Mouse (Mus musculus) stomach, embryonic 15.5 days (tissue): ENCODE results near the gene Pld1. TPM values are rescaled to one million over a fixed set of nuclear protein-coding genes. Genes with fewer than 3 reads are reported as not detected.

Source experiments
- ATAC-seq: fragments of 200-750 bp; cut with Nextera tagmentation; 2 replicates; pipeline ENCODE4 v1.8.0; 2017; ENCODE audit warnings: low read depth, moderate number of reproducible peaks, moderate TSS enrichment; ENCODE audit not compliant: insufficient read depth, low FRiP score
- H3K27ac ChIP-seq: fragments of 300-500 bp; sonication (generic); 2 replicates; pipeline ENCODE4 v1.5.1; 2015; ENCODE audit warnings: mild to moderate bottlenecking, inconsistent platforms
- H3K27me3 ChIP-seq: fragments of 300-500 bp; sonication (generic); replicated peaks from 2 replicates; pipeline ENCODE4 v1.6.1; 2015; ENCODE audit warnings: inconsistent platforms
- H3K36me3 ChIP-seq: fragments of 300-500 bp; sonication (generic); 2 replicates; pipeline ENCODE4 v1.6.1; 2015; ENCODE audit warnings: inconsistent platforms
- H3K4me1 ChIP-seq: fragments of 300-500 bp; sonication (generic); 2 replicates; pipeline ENCODE4 v1.6.1; 2015; ENCODE audit warnings: inconsistent platforms
- H3K4me2 ChIP-seq: fragments of 300-500 bp; sonication (generic); 2 replicates; pipeline ENCODE4 v1.6.1; 2015; ENCODE audit warnings: mild to moderate bottlenecking, inconsistent platforms
- H3K4me3 ChIP-seq: fragments of 300-500 bp; sonication (generic); replicated peaks from 2 replicates; pipeline ENCODE4 v1.5.1; 2015; ENCODE audit warnings: inconsistent platforms
- H3K9ac ChIP-seq: fragments of 300-500 bp; sonication (generic); 2 replicates; pipeline ENCODE4 v1.6.1; 2015; ENCODE audit warnings: inconsistent platforms
- H3K9me3 ChIP-seq: fragments of 300-500 bp; sonication (generic); 2 replicates; pipeline ENCODE4 v1.6.1; 2016; ENCODE audit warnings: inconsistent platforms
- WGBS: fragments of 180-500 bp; shearing (Covaris S2); methylation state at CpG from one replicate; pipeline ENCODE4 v1.1.7; 2015; 5-methylcytosine and 5-hydroxymethylcytosine counted together
- polyA plus RNA-seq: library from polyadenylated mRNA; unstranded; fragments of >200 nt; fragmentation: Nextera tagmentation; extraction: Ambion mirVana; gene quantifications from 2 replicates; pipeline ENCODE4 v1.2.1, GENCODE M21; 2015

Pld1 gene
- polyA plus RNA-seq, 1 experiment from 2014 or later, result 7.1 TPM

DNA sequence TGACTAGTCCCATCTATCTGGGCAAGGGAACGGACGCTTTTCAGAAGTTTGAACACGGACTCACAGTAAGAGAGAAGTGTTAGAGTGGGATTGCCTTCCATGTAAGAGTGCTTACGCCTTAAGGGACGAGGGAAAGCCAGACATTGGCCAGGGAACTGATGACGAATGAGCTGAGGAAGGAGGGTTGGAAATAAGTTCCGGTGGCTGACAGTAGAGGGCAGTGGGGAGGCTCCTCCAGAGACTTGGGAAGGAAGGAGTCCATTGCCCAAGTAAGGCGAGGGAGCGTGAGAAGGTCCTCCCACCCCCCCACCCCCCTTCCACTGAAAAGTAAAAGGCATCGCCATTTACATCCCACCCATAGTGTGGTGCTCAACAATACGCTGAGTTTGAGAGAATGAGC is 69.2 kb downstream of the Pld1 start:
- ATAC-seq, result no peak
- Histone ChIP-seq H3K27ac (no peak overlapping the region), H3K4me3 (no peak overlapping the region), H3K4me2 (no peak overlapping the region), H3K27me3 (no peaks in the 10 kb centered on the region), H3K9me3 (no peaks in the 10 kb centered on the region), H3K36me3 (no peaks in the 10 kb centered on the region), H3K9ac (no peak overlapping the region), H3K4me1 (no peaks in the 10 kb centered on the region)
- 81% methylated on average over 11 of the region's 11 CpGs for WGBS

DNA sequence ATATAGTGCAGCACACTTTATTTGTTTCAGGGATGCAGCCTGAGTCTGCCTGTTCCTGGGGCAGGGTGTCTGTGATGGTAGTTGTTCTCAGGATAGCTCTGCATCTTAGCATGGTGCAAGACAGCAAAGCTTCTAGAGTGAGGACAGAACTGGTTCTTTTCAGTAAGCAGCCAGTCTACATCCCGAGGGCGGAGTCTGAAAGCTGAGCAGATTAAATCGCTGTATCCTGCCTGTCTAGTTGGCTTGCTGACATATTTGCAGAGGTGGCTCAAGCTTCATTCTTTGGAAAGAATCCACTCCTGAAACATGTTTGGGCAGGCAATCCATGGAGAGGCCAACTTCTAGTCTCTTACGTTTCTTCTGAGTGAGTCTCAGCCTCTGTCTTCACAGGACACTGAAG is 69.9 kb downstream of the Pld1 start:
- Histone ChIP-seq H3K4me2 (no peak overlapping the region), H3K36me3 (no peaks in the 10 kb centered on the region), H3K9ac (no peak overlapping the region), H3K9me3 (no peaks in the 10 kb centered on the region), H3K27me3 (no peaks in the 10 kb centered on the region), H3K27ac (no peak overlapping the region; the same call in 1 of the 2 replicates), H3K4me1 (no peaks in the 10 kb centered on the region), H3K4me3 (no peak overlapping the region)
- 69% methylated on average over 4 of the region's 4 CpGs for WGBS
- ATAC-seq, result no peak

DNA sequence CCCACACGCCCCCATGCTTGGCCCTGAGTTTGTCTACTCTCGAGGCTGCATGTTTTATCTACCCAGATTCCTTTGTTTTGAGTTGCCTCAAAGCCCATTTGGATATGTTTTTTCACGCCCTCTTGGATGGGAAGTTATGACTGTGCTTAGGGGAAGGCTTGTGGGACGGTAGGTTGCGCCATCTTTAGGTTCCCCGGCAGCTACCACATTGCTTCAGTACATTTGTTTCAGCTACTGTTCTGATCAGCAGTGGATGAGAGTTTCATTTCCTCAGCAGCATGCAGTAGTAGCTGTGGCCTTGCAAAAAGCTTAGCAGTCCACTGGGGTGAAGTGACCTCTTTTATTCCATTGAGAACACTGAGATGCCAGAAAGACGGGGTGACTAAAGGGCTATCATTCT is 73.7 kb downstream of the Pld1 start:
- Histone ChIP-seq H3K27me3 (no peaks in the 10 kb centered on the region), H3K9ac (no peak overlapping the region), H3K4me1 (no peaks in the 10 kb centered on the region), H3K9me3 (no peaks in the 10 kb centered on the region), H3K4me2 (no peak overlapping the region), H3K27ac (no peak overlapping the region), H3K36me3 (no peaks in the 10 kb centered on the region), H3K4me3 (no peak overlapping the region)
- WGBS, result 74% methylated on average over 7 of the region's 7 CpGs
- ATAC-seq, result no peak

DNA sequence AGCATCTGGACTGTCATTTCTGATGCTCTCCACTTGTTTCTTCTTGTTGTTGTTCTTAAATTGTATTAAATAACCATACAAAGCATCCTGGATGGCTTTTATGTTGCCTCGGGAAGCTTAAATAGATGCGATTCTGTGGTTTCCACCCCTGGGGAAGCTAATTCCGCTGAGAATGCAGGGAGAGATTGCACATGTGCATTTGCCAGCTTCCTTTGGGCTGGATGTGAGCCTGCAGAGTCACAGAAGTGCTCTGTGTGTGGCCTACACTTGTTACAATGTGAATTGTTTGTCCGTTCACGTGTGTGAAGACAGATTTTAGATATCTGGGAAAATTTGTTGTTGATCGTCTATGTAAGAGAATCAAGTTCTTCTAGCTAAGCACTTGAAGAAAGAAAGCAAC is 74.9 kb downstream of the Pld1 start:
- ATAC-seq, result no peak
- H3K4me1 ChIP-seq, result no peaks in the 10 kb centered on the region
- no peaks in the 10 kb centered on the region for H3K27me3 ChIP-seq
- 83% methylated on average over 6 of the region's 6 CpGs for WGBS
- no peaks in the 10 kb centered on the region for H3K36me3 ChIP-seq
- H3K27ac ChIP-seq, result no peak overlapping the region
- no peaks in the 10 kb centered on the region for H3K9me3 ChIP-seq
- no peak overlapping the region for H3K4me3 ChIP-seq
- H3K9ac ChIP-seq, result no peak overlapping the region
- no peak overlapping the region for H3K4me2 ChIP-seq

DNA sequence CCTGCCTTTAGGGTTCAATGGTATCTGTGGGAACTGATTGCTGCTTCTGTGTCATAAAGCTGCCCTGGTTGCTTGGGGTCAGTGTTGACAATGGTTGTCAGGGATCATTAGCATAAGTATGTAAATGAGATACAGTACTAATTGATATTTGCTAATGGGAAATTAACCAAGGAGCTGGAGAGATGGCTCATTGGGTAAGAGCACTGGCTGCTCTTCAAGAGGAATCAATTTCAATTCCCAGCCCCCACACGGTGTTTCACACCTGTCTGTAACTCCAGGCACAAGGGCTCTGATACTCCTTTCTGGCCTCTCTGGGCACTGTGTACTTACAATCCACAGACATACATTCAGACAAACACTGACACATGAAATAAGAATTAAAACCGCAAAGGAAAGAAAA is 78.5 kb downstream of the Pld1 start:
- Histone ChIP-seq H3K4me2 (no peak overlapping the region), H3K27ac (no peak overlapping the region), H3K9ac (no peak overlapping the region), H3K36me3 (no peaks in the 10 kb centered on the region), H3K9me3 (no peaks in the 10 kb centered on the region), H3K27me3 (no peaks in the 10 kb centered on the region), H3K4me3 (no peak overlapping the region), H3K4me1 (peaks cover 4% of the 10 kb centered on the region; the same call in 1 of the 2 replicates)
- ATAC-seq, result no peak
- WGBS, result 79% methylated on average over 2 of the region's 2 CpGs

DNA sequence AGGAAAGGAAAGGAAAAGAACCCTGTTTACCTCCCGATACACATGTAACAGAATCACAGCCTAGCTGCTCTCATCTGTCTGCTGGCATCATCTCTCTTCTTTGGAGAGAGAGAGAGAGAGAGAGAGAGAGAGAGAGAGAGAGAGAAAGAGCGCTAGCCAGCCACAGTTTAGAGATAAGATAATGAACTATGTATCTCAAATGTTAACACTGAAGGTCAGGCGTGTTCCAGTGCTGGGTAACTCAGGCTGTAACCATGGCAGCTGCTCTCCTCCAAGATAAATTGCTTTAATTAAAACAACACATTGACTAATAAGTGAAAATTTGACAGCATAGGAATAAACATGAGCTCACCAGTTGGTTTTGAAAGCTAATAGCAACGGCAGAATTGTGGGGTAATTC is 81.2 kb downstream of the Pld1 start:
- Histone ChIP-seq H3K9me3 (no peaks in the 10 kb centered on the region), H3K36me3 (no peaks in the 10 kb centered on the region), H3K4me1 (peaks cover 8% of the 10 kb centered on the region; the same call in 1 of the 2 replicates), H3K27ac (no peak overlapping the region), H3K4me3 (no peak overlapping the region), H3K4me2 (no peak overlapping the region), H3K9ac (no peak overlapping the region), H3K27me3 (no peaks in the 10 kb centered on the region)
- 28% methylated on average over 4 of the region's 4 CpGs for WGBS
- ATAC-seq, result no peak

DNA sequence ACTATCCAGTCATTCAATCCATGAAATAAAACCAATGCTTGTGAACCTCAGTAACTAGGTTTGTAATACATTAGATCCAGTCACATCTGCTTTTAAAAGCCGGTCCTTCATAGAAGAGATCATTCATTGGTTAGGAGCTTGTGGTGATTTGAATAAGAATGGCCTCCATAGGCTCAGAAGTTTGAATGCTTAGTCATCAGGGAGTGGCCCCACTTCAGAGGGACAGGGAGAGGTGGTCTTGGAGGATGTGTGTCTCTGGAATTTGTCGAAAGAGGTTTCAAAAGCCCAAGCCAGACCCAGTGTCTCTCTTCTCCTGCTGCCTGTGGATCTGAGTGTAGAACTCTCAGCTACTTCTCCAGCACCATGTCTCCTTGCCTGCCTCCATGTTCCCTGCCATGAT is 81.9 kb downstream of the Pld1 start:
- Histone ChIP-seq H3K27ac (no peak overlapping the region), H3K9ac (no peak overlapping the region), H3K27me3 (no peaks in the 10 kb centered on the region), H3K36me3 (no peaks in the 10 kb centered on the region), H3K4me3 (no peak overlapping the region), H3K4me2 (no peak overlapping the region), H3K4me1 (peaks cover 8% of the 10 kb centered on the region; the same call in 1 of the 2 replicates), H3K9me3 (no peaks in the 10 kb centered on the region)
- WGBS, result 91% methylated on average over 2 of the region's 2 CpGs
- no peak for ATAC-seq

DNA sequence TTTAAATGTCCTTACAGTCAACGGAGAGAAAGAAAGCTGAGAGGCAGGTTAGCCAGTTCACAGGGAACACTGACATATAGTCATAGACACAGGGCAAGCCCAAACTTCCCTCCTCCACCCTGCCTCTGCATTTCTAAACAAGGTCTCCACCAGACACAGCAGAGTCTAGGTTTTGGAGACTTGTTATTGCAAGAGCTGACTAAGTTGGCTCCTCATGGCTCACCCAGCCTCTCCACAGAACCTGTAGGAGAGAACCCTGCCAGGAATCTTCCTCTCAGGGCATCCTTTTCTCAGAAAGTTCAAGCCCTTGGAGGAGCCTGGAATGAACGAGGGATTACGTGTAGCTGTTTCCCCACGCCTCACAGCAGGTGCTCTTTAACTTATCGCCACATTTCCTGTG is 83.7 kb downstream of the Pld1 start:
- WGBS, result 71% methylated on average over 5 of the region's 5 CpGs
- Histone ChIP-seq H3K4me2 (no peak overlapping the region), H3K36me3 (no peaks in the 10 kb centered on the region), H3K27ac (no peak overlapping the region), H3K4me3 (no peak overlapping the region), H3K27me3 (no peaks in the 10 kb centered on the region), H3K9me3 (no peaks in the 10 kb centered on the region), H3K9ac (no peak overlapping the region), H3K4me1 (peaks cover 8% of the 10 kb centered on the region; the same call in 1 of the 2 replicates)
- no peak for ATAC-seq

DNA sequence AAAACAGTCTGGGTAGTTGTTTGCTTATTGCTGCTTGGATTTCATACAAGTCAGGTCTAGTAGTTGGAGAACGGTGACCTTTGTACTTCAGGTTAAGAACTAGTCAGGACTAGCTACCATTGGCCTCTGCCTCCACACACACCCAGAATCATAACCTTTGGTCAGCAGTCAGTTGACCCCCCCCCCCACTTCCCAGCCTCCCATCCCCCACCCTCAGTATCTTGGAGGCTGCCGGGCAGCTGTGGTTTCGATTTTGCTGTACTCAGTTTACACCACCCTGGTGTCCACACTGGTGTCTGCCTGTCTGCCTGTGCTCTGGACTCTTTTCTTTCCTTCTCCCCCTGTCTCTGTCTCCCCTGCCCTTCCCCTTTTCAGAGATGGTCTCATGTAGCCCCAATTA is 88.4 kb downstream of the Pld1 start:
- H3K27ac ChIP-seq, result peak overlapping the region; percentile 16; the same call in 1 of the 2 replicates
- H3K9me3 ChIP-seq, result no peaks in the 10 kb centered on the region
- H3K4me3 ChIP-seq, result no peak overlapping the region
- H3K4me2 ChIP-seq, result no peak overlapping the region
- H3K36me3 ChIP-seq, result no peaks in the 10 kb centered on the region
- H3K4me1 ChIP-seq, result 0 out of 2 replicates have a peak, but pooled peaks cover 5% of the 10 kb centered on the region
- no peak overlapping the region for H3K9ac ChIP-seq
- ATAC-seq, result peak; percentile 52
- H3K27me3 ChIP-seq, result no peaks in the 10 kb centered on the region
- 46% methylated on average over 3 of the region's 3 CpGs for WGBS

DNA sequence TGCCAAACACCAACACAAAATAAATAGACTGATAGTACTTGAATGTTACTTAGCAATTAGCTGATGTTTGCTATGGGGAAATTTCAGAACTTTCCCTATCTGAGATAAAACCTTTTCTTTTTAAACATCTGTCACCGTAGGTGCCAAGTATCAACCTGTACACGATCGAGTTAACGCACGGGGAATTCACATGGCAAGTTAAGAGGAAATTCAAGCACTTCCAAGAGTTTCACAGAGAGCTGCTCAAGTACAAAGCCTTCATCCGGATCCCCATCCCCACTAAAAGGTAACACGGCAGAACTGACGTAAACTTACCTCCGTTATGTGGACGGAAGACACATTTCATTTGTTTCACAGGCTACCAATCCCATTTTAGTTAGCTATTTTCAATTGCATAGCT is 90.0 kb downstream of the Pld1 start:
- Histone ChIP-seq H3K27me3 (no peaks in the 10 kb centered on the region), H3K36me3 (no peaks in the 10 kb centered on the region), H3K4me3 (no peak overlapping the region), H3K4me2 (no peak overlapping the region), H3K4me1 (no peaks in the 10 kb centered on the region), H3K9me3 (no peaks in the 10 kb centered on the region), H3K9ac (no peak overlapping the region), H3K27ac (no peak overlapping the region)
- ATAC-seq, result no peak
- WGBS, result 75% methylated on average over 10 of the region's 10 CpGs

DNA sequence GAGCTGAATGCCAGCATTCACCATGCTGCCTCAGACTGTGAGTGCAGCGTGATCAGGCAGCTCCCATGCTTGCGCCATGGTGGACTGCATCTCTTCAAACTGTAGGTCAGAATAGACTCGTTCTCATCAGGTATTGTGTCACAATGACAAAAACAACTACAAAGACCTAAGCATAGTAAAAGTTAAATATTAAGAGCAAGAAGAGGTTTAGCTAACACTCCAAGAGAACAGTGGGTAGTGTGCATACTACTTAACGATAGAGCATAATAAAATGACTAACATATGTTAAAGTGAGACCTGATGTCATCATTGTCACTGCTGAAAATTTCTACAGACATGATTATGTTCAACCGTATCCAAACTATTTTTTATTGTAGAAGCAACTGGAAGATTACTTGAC is 92.4 kb downstream of the Pld1 start:
- no peaks in the 10 kb centered on the region for H3K9me3 ChIP-seq
- 87% methylated on average over 5 of the region's 5 CpGs for WGBS
- ATAC-seq, result no peak

DNA sequence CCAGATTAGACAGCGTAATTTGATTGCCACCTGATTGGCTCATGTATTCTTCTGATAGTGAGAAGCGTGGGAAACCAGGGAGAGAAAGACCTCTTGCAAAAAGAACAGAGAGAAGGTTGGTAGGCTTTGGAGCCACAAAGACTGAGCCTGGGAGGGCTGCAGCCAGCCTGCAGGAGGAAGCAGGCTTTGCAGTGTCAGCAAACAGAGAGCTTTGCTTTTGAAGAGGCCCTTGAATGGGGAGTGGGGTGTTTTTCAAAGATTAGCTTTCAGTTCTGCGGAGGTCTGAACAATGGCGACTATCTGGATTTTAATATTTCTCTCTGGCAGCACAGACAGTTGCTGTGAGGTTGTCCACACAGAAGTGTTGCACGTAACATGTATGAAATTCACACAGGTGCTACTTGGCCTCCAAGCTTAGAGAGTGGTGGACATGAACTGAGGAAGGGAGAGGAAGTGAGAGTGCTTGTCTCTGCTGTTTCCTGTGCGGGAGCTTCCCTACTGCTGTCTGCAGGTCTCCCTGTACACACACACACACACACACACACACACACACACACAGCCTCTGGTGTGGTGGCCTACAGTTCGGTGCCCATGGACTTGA is 93.2 kb downstream of the Pld1 start:
- ATAC-seq, result 0 out of 2 replicates have a peak, but pooled peaks have one; percentile 15
- Histone ChIP-seq H3K27me3 (no peaks in the 10 kb centered on the region), H3K9ac (no peak overlapping the region), H3K4me1 (no peaks in the 10 kb centered on the region), H3K36me3 (no peaks in the 10 kb centered on the region), H3K4me3 (no peak overlapping the region), H3K27ac (no peak overlapping the region), H3K9me3 (no peaks in the 10 kb centered on the region), H3K4me2 (no peak overlapping the region)
- 56% methylated on average over 7 of the region's 7 CpGs for WGBS

More for the DNA sequence above, 92.4 kb downstream of the Pld1 start:
- no peak overlapping the region for H3K27ac ChIP-seq
- H3K36me3 ChIP-seq, result no peaks in the 10 kb centered on the region
- H3K4me2 ChIP-seq, result no peak overlapping the region
- no peak overlapping the region for H3K9ac ChIP-seq
- no peak overlapping the region for H3K4me3 ChIP-seq
- H3K27me3 ChIP-seq, result no peaks in the 10 kb centered on the region
- H3K4me1 ChIP-seq, result no peaks in the 10 kb centered on the region

DNA sequence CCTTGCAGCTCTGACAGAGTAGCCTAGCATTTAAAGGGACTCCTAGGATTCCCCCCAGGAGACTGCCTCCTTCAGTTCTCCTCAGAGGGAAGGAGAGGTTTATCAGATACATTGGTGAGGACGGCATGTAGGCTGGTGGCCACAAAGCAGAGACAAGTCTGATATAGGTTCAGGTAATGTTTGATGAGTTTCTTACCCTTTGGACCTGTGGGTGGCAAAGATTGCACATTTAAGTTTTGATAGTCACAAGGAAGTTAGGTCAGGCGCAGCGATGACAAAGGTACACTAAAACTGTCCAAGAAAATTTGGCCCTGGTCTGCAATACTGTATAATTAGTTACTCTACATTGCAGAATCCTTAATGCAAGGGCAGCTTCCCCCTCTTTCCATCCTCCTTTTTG is 95.4 kb downstream of the Pld1 start:
- Histone ChIP-seq H3K9ac (no peak overlapping the region), H3K27me3 (no peaks in the 10 kb centered on the region), H3K4me3 (no peak overlapping the region), H3K27ac (no peak overlapping the region), H3K4me2 (no peak overlapping the region), H3K9me3 (no peaks in the 10 kb centered on the region), H3K36me3 (no peaks in the 10 kb centered on the region), H3K4me1 (no peaks in the 10 kb centered on the region)
- ATAC-seq, result no peak
- WGBS, result 81% methylated on average over 3 of the region's 3 CpGs
